Mouse (Mus musculus) T-helper 2 cell (primary cell): ENCODE results near the gene Mei1.
"Not testable (repeated sequence)": the region's sequence is repeated elsewhere in the genome, so short reads cannot be mapped to it uniquely, and the experiment has no call there.

ENCODE experiments used
- in situ Hi-C: fragments of 300-600 bp; cut with MboI, MseI; formaldehyde crosslinking; loops from one replicate; pipeline ENCODE4 v1.15.1; 2025; ENCODE audit warnings: high pct_unique_total_duplicates

Gene Mei1

DNA sequence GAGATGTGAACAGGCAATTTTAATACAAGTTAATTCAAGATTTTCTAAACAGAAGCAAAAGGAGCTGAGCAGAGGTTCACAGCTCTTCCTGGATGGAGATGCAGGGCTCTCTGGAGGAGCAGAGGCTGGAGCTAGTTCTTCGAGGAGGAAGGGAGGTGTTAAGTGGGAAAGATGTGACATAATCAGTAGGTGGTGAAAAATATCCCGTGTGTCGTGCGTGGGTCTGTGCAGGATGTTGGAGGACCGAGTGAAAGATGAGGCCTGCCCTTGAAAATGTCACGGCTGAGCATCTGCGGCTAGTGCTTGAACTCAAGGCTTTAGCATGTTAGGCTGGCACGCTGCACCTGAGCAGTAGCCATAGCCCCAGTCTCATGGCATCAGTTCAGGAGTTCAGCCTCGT lies 15.8 kb downstream of the Mei1 start:
- in situ Hi-C loops: loop anchor here (10.0 kb wide), 1 partner anchor 1911 kb away; the partner anchor contains the start of gene Mgat3

DNA sequence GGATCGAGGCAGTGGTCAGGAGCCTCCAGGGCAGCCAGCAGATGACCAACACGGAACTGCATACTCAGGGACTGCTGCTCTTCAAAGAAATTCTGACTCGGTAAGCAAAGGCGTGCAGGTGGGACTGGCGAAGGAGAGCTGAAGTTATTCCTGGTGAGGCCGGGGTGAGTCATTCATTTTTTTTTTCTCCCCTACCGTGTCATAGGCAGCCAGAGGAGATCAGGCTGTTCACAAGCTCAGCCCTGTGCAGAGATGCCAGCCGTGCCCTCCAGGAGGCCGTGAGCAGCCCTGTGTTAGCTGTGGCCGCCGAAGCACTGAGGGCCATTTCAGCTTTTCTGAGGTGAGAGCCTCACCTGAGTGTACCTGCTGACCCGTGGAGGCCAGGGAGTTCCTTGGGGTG lies 16.3 kb downstream of the Mei1 start:
- in situ Hi-C loops: loop anchor here (10.0 kb wide), 1 partner anchor 1911 kb away; the partner anchor contains the start of gene Mgat3

DNA sequence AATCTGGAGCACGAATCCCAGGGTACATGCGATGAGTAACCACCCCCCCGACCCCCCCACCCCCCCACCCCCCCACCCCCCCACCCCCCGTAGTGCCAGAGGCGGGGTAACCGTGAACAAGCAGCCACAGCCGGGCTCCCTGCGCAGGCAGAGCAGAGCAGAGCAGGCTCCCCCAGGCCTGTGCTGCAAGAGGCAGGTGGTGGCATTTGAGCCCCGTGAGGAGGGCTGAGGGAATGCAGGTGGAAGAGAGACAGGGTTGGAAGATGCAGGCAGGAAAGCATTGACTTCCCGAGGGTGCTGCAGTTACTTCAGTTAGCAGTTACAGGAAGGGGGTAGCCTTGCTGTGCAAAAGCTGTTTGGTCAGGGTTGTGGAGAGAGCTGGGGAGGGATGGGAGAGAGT lies 17.5 kb downstream of the Mei1 start:
- in situ Hi-C loops: loop anchor here (10.0 kb wide), 1 partner anchor 1912 kb away; the partner anchor contains the start of gene Mgat3

DNA sequence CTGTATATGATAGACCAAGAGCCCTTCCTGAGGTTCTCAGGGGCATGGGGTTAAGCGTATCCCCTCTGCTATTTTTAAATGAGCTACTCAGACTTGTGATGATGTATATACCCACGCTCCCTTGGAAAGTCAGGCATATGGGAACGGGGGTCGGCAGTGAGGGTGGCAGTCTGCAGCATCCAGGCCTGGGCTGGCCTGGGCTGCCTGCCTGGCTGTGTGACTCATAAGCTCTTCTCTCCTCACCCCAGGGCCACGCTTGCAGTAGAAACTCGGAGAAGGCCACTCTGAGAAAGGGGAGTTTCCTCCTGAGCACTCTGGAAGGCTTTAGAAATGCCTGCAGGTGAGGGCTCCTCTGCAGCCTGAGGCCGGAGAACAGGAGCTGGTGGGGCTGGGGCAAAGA lies 21.3 kb downstream of the Mei1 start:
- in situ Hi-C loops: loop anchor here (10.0 kb wide), 1 partner anchor 354 kb away; no protein-coding TSS in a partner anchor

- in situ Hi-C loops: no loop called here
These were observed 37.3 kb downstream of the Mei1 start for GRCm38 (mm10) chr15:82106953-82107555.

DNA sequence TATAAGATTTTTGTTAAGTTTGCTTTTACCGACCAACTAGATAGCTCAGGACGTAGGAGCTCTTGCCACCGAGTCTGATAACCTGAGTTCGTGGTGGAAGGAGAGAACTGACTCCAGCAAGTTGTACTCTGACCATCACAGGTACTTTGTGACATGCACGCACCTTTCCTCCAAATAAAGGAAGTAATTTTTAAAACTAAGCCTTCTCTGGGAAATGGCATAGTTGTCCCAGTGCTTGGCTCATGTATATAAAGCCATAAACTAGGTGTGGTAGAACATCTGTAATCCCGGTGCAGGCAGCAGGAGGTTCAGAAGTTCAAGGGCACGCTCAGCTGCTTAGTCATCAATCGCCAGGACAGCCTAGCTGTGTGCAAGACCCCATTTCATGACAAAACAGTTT lies 50.7 kb downstream of the Mei1 start:
- in situ Hi-C loops: loop anchor here (5.0 kb wide), 1 partner anchor 58 kb away; no protein-coding TSS in a partner anchor

DNA sequence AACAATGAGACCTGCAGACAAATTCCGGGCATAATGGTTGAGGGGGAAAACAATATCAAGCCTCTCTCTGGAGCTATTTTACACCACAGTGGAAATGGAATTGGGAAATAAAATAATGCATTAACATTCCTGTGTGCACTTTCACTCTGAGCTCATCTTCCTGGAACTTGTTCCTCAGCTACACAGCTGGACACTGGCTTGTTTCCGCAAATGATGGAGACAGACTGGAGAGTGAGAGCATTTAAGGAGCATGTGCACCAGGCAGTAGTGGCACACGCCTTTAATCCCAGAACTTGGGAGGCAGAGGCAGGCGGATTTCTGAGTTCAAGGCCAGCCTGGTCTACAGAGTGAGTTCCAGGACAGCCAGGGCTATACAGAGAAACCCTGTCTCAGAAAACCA lies 56.9 kb downstream of the Mei1 start:
- in situ Hi-C loops: not testable (repeated sequence)

DNA sequence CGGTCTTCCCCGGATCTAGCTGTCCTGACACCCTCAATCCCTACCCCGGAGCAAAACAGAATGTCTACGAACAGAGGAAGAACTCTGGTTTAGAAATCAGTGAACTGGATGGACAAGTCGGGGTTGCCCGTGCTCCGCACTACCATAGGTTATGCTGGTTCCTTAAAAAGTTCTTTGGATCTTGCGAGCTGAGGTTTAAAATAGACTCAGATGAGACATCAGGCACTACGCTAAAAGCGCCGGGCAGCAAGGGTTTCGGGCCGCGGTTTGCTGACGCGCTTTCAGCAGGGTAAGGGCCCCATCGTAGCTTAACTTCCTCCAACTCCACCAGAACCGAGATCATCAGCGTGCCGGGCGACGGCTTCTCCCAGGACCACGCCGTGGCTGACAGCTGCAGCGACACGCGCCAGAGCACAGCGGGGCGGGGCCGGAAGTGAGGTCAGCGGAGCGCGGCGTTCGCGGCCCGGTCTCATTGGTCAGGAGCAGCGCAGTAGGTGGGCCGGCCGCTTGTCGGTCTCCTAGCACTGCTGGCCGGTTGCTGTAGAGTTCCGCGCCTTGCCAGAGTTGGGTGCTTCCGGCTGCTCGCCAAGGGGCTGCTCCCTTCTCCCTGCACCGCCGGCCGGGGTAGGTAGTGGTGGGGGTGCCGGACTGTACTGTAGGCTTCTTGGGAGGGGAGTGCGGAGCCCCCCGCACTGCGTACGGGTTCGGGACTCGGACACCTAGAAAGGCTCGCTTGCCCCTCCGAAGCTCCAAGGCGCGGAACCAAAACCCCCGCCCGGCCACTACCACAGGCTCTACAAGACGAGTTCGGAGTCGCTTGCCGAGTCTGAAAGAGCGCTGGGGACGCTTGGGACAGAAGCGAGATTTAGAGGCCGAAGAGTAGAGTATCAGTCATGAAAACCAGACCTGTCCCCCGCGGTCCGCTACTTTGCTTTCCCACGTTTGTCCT lies 57.9 kb downstream of the Mei1 start, which contains the start of gene Ccdc134:
Gene Ccdc134 (plus strand): TSS at position 497 of the 949 bp plus-strand sequence.
- in situ Hi-C loops: no loop called here

DNA sequence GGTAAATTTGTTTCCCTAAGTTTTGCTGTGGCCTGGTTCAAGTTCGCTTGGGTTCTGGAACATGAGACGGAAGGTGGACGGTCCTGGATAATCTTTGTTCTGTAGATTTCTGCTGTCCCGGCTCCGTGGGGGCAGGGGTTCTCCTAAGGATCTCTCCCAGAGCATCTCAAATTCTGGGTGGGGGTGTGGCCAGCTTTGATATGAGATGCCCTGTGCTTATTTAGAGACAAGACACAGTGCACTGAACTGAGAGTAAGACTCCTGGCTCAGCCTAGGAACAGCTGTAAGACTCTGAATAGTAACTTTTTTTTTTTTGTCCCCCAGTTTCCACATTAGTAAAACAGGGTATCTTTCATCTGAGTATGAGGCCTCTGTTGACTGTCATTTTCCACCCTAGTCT lies 58.6 kb downstream of the Mei1 start:
- in situ Hi-C loops: no loop called here

DNA sequence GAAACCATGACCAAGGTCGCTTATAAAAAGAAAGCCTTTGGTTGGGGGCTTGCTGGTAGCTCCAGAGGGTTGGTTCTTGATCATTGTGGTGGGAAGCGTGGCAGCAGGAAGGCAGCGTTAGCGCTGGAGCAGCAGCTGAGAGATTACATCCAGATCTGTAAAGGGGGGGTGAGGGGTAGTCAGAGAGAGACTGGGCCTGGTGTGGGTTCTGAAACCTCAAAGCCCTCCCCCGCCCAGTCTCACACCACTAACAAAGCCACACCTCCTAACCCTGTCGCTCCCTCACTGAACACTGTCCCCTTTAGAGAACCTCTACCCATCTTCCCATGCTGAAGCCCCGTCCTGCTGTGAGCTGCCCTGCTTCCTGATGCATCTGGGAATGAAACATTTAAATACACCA lies 60.8 kb downstream of the Mei1 start:
- in situ Hi-C loops: loop anchor here (5.0 kb wide), 1 partner anchor 107 kb away; no protein-coding TSS in a partner anchor

GRCm38 (mm10) chr15:82135372-82135771 lies 65.6 kb downstream of the Mei1 start:
- in situ Hi-C loops: no loop called here

DNA sequence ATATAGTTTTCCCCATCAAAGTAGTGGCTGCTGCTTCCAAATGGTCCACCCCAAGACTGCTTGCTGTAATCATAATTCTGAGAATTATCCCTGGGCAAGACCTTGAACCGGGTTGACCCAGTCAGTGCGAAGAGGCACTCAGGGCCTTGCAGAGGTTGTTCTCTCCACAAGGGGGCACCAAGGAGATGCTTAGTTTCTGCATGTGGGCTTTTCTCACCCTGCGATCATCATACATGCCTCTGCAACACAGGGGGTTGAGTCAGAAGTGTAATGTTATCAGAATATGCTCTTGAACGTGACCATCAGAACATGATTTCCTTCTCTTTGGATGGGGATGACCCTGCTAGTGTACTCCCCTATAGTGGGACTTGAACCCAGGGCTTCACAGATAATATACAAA lies 68.8 kb downstream of the Mei1 start:
- in situ Hi-C loops: no loop called here

GRCm38 (mm10) chr15:82139196-82139595 lies 69.4 kb downstream of the Mei1 start:
- in situ Hi-C loops: no loop called here

GRCm38 (mm10) chr15:82140355-82140754 lies 70.6 kb downstream of the Mei1 start:
- in situ Hi-C loops: no loop called here

DNA sequence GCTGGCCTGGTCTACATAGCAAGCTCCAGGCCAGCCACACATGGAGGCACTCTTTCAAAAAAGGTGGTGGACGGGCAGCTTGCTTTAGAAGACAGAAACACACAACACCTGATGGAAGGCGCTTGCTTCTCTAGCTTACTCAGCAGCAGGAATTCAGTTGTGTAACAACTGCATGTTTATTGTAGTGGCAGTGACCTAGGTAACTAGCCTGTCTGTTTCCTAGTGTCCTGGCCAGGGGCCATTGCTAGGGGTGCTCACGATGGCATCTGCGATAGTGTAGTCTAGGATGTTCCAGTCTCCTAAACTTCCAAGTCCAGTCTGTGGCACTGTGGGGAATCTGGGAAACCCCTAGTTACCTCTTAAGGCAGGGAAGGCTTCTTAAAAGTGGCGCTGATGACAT lies 74.4 kb downstream of the Mei1 start:
- in situ Hi-C loops: no loop called here

DNA sequence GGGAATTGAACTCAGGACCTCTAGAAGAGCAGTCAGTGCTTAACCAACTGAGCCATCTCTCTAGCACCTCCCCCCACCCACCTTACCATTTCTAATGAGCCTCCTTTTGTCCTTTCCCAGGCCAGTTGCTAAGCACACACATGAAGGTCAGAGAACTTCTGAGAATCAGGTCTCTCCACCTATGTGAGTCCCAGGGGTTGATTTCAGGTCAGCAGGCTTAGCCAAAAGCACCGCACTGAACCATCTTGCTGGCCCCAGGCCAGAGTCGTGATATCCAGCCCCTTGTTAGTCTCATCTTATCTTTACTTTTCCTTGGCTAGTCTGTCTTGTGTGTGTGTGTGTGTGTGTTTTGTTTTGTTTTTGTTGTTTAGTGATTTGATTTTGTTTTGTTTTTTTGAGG lies 75.6 kb downstream of the Mei1 start:
- in situ Hi-C loops: no loop called here

DNA sequence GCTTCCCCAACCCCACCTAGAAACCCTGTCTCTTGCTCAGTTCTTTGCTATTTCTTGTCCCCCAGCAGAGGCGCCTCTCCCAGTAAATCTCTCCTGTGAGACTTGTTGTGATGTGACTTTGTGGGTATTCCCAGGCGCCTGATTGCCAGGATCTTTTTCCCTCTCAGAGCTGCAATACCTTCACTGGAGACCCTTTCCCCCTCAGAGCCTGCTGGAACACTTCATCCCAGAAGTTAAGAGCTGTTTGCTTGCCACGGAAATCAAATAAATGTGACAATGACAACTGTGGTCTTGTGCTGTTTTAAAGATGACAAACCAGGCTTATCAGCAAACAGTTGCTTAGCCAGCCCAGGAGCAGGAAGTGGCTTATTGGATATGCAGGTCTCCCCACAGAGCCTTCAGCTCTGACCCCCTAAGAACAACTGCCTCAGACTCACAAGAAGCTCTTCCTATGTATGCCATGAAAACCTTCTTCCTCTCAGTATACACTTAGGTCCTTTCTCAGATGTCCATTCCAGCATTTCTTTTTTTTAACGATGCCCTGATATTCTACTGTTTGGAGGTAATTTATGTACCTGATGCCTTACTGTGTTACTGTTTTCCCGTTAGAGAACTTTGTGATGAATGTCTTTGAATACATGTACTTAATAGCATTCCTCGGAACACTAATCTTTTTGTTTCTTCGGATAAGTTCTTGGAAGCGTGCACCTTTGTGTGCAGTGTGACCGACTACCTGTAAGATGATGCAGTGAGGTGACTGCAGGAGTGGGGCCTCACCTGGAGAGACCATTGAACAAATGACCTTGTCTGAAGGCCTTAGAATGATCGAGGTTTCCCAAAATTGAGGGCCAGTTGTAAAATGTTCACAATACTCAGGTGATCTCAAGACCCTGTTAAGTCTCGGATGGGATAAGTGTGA lies 76.3 kb downstream of the Mei1 start:
- in situ Hi-C loops: no loop called here

GRCm38 (mm10) chr15:82146770-82147610 lies 77.2 kb downstream of the Mei1 start, which contains the start of gene Srebf2:
Gene Srebf2 (plus strand): TSS chr15:82147181.
- in situ Hi-C loops: no loop called here

DNA sequence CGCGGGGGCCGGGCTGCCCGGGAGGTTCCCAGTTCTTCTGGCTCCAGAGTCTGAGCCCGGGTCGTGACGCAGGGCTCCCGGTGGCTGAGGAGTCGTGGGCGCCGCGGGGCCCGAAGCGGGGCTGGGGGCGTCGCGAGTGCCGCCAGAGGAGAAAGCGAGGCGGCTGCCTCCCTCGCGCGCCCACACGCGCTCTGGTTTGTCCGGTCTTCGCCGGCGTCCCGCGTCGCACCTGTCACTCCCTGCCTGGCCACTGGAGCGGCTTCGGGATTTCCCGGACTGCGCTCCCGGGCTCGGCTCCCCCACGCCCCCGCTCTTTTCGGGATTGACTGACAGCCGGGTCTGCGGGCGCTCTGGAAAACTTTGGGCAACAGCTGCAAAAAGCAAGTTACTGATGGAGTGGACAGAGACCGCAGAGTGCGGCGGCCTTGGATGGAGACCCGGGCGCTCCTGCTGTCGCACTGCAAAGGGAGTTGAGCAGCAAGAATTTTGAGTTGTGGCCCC lies 77.9 kb downstream of the Mei1 start:
- in situ Hi-C loops: no loop called here

- in situ Hi-C loops: no loop called here
These were observed 78.7 kb downstream of the Mei1 start for GRCm38 (mm10) chr15:82148510-82148911.
